Mouse (Mus musculus): ENCODE results near the gene Gm43552. TPM values are rescaled to one million over a fixed set of nuclear protein-coding genes. Genes with fewer than 3 reads are reported as not detected.
"Not testable (repeated sequence)": the region's sequence is repeated elsewhere in the genome, so short reads cannot be mapped to it uniquely, and the experiment has no call there.

Gm43552 gene
- polyA plus RNA-seq, 1 experiment from 2014 or later: not detected

DNA sequence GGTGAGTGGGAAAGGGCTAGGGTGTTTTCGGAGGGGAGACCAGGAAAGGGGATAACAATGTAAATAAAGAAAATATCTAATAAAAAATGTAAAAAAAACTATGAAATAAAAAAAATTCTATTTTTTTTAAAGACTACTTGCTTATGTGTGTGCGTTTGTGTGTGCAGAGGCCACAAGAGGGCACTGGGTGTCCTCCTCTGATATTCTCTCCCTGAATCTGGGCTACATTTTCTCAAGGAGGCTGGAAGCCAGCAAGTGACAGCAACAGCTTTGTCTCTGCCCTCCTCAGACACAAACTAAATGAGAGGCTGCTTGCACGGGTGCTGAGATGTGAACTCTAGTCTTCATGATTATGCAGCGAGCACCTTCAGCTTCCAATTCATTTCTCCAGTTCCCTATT is 14.4 kb downstream of the Gm43552 start:
- Histone ChIP-seq H3K4me3 (ENCODE audit: inconsistent target) (no peak overlapping the region), H3K36me3 (ENCODE audit: inconsistent target) (no peaks in the 10 kb centered on the region), H3K27ac (no peak overlapping the region), H3K79me2 (ENCODE audit: inconsistent target) (peaks cover 78% of the 10 kb centered on the region; the same call in 1 of the 2 replicates)
- 75% methylated on average over 4 of the region's 4 CpGs for WGBS (ENCODE audit: missing documents)

DNA sequence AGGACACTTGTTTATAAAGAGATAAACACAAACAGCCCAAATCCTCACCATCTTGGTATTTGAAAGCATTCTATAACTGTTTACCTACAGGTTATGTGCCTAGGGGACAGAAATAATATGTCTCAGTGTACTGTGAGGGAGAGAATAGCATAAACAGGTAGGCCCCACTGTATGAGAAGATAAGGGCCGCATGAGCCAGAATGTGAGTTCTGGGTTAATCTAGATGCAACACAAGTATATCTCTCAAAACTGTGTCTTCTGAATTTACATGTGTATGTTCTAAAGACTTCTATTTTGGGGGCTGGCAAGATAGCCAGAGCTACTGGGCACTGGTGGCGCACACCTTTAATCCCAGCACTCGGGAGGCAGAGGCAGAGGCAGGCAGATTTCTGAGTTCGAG is 15.9 kb downstream of the Gm43552 start:
- WGBS (ENCODE audit: missing documents): 95% methylated on average over 3 of the region's 4 CpGs
- Histone ChIP-seq H3K79me2 (ENCODE audit: inconsistent target) (peaks cover 78% of the 10 kb centered on the region; the same call in 1 of the 2 replicates), H3K27ac (peak overlapping the region; percentile 71)
- H3K36me3 ChIP-seq (ENCODE audit: inconsistent target); H3K4me3 ChIP-seq (ENCODE audit: inconsistent target): not testable (repeated sequence)

DNA sequence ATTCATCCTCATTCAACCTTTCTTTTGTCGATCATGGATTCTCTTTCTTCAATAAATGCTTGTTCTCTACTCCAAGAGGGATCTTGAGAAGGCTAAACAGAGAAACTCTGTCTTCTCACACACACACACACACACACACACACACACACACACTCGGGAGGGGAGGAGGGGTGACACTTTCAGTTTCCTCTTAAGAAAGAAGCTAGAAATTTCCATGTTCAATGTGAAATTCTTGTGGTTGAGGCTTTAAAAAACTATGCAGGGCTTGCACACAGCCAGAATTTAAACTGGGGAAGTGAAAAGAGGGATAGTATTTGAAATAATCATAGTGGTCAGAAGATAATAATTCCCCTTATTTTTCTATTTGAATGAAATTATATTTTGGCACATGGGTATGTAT is 16.8 kb downstream of the Gm43552 start:
- Histone ChIP-seq H3K36me3 (ENCODE audit: inconsistent target) (no peaks in the 10 kb centered on the region), H3K79me2 (ENCODE audit: inconsistent target) (peaks cover 78% of the 10 kb centered on the region; the same call in 1 of the 2 replicates), H3K4me3 (ENCODE audit: inconsistent target) (no peak overlapping the region), H3K27ac (peak overlapping the region; percentile 71)
- WGBS (ENCODE audit: missing documents): 40% methylated on average over 1 of the region's 2 CpGs

DNA sequence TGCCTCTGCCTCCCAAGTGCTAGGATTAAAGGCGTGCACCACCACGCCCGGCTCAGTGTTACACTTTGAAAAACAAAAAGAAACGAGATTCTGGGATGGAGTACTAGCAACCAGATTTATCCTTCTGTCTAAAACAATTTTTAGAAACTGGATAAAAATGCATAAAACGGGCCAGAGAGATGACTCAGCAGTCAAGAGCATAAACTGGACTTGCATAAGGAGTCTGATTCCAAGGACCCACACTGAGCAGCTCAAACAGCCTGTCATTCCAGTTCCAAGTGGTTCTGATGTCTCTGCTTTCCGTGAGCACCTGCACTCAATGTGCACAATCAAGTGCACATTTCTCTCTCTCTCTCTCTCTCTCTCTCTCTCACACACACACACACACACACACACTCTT is 22.9 kb downstream of the Gm43552 start:
- no peak overlapping the region for H3K4me3 ChIP-seq (ENCODE audit: inconsistent target)
- peaks cover 50% of the 10 kb centered on the region; the same call in 1 of the 2 replicates for H3K79me2 ChIP-seq (ENCODE audit: inconsistent target)
- H3K27ac ChIP-seq: no peak overlapping the region
- peaks cover 35% of the 10 kb centered on the region for H3K36me3 ChIP-seq (ENCODE audit: inconsistent target)
- WGBS (ENCODE audit: missing documents): 97% methylated on average over 6 of the region's 6 CpGs

DNA sequence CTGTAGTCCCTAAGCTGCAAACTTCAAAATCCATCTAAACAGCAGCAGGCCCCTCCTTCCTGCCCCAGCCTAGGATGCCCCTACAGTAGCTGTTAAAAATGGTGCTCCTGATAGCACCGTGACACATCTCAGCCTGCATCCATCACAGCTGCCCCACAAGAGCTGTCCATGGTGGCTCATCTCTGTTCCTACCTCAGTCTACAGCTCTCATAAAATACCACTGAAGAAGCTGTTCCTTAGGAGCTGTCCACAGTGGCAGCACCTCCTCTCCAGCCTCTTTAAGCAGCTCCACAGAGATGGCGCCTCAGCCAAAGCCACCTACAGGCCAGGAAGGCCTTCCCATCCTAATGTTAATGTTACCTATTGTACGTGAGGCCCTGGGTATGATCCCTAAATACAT is 25.7 kb downstream of the Gm43552 start:
- peaks cover 41% of the 10 kb centered on the region for H3K36me3 ChIP-seq (ENCODE audit: inconsistent target)

DNA sequence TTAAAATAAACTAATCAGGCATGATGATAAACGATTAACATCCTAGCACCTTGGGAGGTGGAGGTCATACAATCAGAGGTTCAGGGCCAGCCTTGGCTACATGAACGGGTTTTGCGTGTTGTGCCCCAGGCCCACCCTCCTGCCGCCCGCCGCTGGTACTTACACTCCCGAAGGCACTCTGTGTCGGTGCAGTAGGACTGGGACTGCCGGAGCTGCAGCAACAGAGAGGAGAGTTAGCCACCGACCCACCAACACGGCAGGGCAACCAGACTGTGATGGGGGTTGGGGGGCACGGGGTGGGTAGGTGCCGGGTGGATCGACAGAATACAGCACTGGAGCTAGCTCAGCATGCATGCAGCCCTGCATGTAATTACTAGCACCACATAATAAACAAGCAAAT is 32.3 kb downstream of the Gm43552 start:
- no peak overlapping the region for H3K27ac ChIP-seq
- H3K4me3 ChIP-seq (ENCODE audit: inconsistent target): no peak overlapping the region
- 96% methylated on average over 14 of the region's 14 CpGs for WGBS (ENCODE audit: missing documents)
- H3K79me2 ChIP-seq (ENCODE audit: inconsistent target): no peaks in the 10 kb centered on the region; the same call in 1 of the 2 replicates
- peaks cover 18% of the 10 kb centered on the region; the same call in 1 of the 2 replicates for H3K36me3 ChIP-seq (ENCODE audit: inconsistent target)

More for the DNA sequence above, 25.7 kb downstream of the Gm43552 start:
- Histone ChIP-seq H3K79me2 (ENCODE audit: inconsistent target) (peaks cover 22% of the 10 kb centered on the region; the same call in 1 of the 2 replicates), H3K4me3 (ENCODE audit: inconsistent target) (no peak overlapping the region), H3K27ac (no peak overlapping the region)
- 96% methylated on average over 3 of the region's 3 CpGs for WGBS (ENCODE audit: missing documents)

DNA sequence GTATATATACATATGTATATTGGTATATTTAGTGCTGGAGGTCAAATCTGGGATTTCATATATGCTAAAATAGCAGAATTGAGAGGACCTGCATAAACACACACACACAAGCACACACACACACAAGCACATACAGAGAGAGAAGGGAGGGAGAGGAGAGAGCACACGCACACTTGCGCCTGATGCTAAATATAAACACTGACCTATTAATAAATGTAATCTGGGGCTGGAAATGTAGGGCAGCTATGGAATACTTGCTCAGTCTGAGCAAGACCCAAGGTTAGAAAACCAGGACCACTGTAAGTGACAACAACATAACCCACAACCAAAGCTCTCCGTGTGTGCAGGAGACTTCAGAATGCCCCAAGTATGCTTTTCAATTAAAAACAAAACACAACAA is 33.2 kb downstream of the Gm43552 start:
- no peaks in the 10 kb centered on the region; the same call in 1 of the 2 replicates for H3K79me2 ChIP-seq (ENCODE audit: inconsistent target)
- WGBS (ENCODE audit: missing documents): 93% methylated on average over 2 of the region's 3 CpGs
- peaks cover 11% of the 10 kb centered on the region; the same call in 1 of the 2 replicates for H3K36me3 ChIP-seq (ENCODE audit: inconsistent target)
- H3K27ac ChIP-seq: no peak overlapping the region
- H3K4me3 ChIP-seq (ENCODE audit: inconsistent target): no peak overlapping the region

DNA sequence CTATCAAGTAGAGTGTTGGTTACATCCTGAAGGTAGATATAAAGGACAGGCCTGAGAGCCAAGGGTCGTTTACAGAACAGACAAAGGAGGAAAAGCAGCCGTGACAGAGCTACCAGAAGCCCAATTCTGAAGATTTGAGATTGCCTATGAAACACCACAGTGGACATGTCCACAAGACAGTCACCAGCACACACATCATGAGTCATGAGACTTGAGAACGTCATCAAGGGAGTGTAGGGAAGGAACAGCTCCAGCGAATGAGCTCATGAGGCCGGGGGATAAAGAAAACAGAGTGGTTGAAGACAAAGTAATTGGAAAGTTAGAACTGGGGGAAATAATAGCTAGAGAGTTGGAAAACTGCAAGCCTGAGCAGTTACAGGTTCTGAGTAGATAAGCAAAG is 34.8 kb downstream of the Gm43552 start:
- peak overlapping the region; percentile 80 for H3K27ac ChIP-seq
- no peak overlapping the region for H3K4me3 ChIP-seq (ENCODE audit: inconsistent target)
- H3K79me2 ChIP-seq (ENCODE audit: inconsistent target): no peaks in the 10 kb centered on the region
- H3K36me3 ChIP-seq (ENCODE audit: inconsistent target): peaks cover 21% of the 10 kb centered on the region; the same call in 1 of the 2 replicates
- 78% methylated on average over 5 of the region's 5 CpGs for WGBS (ENCODE audit: missing documents)

DNA sequence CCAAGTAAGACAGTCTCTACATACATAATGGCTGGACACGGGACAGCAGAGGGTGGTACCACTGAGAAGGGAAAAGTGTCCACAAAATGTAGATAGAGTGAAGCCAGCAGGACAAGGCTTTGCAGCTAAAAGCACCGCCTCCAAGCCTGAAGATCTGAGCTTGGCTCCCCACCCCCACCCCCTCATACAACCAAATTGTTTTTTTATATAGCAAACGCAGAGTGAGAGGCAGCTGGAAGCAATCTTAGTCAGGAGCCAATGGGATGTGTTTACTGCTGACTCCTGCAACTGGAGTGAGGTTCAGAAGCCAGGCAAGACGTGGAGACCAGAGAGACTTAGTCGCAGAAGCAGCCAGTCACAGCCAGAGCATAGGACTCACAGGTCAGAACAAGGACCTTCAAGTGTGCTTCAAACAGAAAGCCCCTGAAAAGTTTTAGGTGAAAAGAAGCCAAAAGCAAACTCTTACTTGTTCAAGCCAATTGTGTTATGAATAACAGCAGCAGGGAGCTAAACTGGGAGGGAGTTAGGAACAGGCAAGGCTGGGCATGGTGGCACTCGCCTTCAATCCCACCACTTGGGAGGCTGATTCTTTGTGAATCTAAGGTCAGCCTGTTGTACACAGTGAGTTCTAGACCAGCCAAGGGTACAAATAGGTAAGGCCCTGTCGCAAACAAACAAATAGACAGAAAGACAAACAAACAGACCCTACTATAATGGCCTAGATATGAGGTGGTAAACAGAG is 35.4 kb downstream of the Gm43552 start:
- H3K79me2 ChIP-seq (ENCODE audit: inconsistent target): no peaks in the 10 kb centered on the region
- peaks cover 24% of the 10 kb centered on the region; the same call in 1 of the 2 replicates for H3K36me3 ChIP-seq (ENCODE audit: inconsistent target)
- H3K4me3 ChIP-seq (ENCODE audit: inconsistent target): no peak overlapping the region
- H3K27ac ChIP-seq: peak overlapping the region; percentile 80
- 100% methylated on average over 7 of the region's 7 CpGs for WGBS (ENCODE audit: missing documents)

DNA sequence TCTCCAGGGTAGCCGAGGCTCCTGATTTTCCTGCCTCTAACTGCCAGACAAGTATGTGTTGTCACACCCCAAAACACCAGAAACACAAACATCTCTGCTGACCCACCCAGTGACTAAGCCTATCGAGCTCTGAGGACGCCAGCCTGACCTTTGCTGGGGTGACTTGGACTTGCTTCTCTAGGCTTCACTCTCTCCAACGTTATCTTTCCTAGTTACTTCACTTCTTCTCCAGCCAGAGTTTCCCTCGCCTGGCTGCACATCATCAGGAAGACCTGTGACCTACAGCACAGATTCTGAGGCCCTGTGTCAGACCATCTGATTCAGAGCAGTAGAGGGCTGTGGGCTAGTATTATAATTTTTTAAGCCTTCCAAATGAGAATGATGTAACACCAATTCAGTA is 37.9 kb downstream of the Gm43552 start:
- WGBS (ENCODE audit: missing documents): 91% methylated on average over 5 of the region's 5 CpGs
- Histone ChIP-seq H3K36me3 (ENCODE audit: inconsistent target) (peaks cover 29% of the 10 kb centered on the region), H3K79me2 (ENCODE audit: inconsistent target) (no peaks in the 10 kb centered on the region), H3K27ac (no peak overlapping the region), H3K4me3 (ENCODE audit: inconsistent target) (no peak overlapping the region)

DNA sequence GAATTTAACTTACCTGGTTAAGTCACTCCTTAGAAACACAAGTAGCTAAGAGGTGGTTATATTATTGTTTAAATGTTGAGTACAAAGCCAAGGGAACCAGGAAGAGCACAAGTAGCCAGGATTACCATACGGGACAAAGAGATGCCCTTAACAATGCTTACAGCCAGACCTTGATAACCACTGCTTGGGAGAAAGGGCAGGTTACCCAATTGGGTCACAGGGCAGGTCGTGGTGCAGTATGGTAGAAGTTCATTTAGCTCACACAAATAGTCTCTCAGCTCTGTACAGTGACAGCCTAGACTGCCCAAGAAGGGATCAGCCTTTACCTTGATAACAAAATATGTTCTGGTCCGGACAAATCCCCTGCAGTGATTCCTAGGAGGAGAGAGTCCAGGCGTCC is 43.7 kb downstream of the Gm43552 start:
- WGBS (ENCODE audit: missing documents): 94% methylated on average over 4 of the region's 4 CpGs
- no peak overlapping the region for H3K27ac ChIP-seq
- H3K79me2 ChIP-seq (ENCODE audit: inconsistent target): no peaks in the 10 kb centered on the region
- H3K36me3 ChIP-seq (ENCODE audit: inconsistent target): peaks cover 49% of the 10 kb centered on the region
- H3K4me3 ChIP-seq (ENCODE audit: inconsistent target): no peak overlapping the region

DNA sequence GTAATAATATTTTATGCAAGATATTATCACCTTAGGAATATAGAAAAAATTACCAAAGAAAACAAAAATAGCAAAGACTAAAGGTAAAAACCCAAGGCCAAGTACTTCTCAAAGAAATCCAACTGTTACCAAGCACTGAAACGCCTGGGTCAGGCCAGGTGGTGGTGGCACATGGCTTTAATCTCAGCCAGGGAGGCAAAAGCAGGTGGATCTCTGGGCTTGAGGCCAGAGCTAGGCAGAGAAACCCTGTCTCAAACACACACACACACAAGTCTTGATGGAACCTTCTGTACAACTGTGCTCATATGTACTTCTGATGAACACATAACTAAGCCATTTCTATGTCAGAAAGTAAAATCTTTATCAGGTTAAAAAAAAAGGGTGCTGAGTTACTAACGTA is 44.8 kb downstream of the Gm43552 start:
- 94% methylated on average over 2 of the region's 2 CpGs for WGBS (ENCODE audit: missing documents)
- Histone ChIP-seq H3K79me2 (ENCODE audit: inconsistent target) (no peaks in the 10 kb centered on the region), H3K36me3 (ENCODE audit: inconsistent target) (peaks cover 39% of the 10 kb centered on the region), H3K27ac (no peak overlapping the region), H3K4me3 (ENCODE audit: inconsistent target) (no peak overlapping the region)

DNA sequence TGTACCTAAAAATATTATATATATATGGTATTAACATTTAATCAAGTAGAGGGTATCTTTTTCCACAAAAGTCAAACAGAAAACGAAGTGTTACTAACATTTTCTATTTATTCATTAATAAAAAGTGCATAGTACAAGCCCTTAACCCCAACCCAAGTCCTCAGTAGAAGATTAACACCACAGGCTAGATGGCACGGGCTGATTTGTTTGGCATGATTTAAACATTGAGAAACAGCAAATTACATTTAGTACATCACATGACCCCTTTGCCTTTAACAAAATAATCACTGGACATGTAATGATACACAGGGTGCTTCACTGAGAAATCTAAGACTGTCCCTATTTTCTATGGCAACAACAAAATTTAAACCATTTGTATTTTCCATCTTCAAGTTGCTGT is 45.9 kb downstream of the Gm43552 start:
- 88% methylated on average over 1 of the region's 2 CpGs for WGBS (ENCODE audit: missing documents)
- H3K36me3 ChIP-seq (ENCODE audit: inconsistent target): peaks cover 36% of the 10 kb centered on the region
- no peak overlapping the region for H3K27ac ChIP-seq
- no peaks in the 10 kb centered on the region for H3K79me2 ChIP-seq (ENCODE audit: inconsistent target)
- H3K4me3 ChIP-seq (ENCODE audit: inconsistent target): no peak overlapping the region

DNA sequence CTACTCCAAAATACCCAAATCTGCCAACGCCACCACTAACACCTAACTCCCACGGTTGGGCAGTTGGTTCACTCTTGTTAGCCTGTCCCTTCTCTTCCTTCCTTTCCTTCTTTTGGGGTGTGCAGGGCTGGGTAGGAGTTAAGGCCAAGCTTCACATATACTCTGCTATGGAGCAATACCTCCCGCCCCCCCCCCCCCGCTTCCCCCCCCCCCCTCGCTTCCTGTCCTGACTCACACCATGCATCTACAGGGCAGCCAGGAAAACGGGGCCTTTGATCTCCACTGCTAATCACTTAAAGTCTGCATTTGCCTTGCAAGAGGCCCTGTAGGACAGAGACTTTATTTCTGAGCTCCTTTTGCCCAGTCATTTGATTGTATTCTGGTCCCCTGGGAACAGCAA is 47.7 kb downstream of the Gm43552 start:
- H3K36me3 ChIP-seq (ENCODE audit: inconsistent target): peaks cover 26% of the 10 kb centered on the region
- no peaks in the 10 kb centered on the region for H3K79me2 ChIP-seq (ENCODE audit: inconsistent target)
- 10% methylated on average over 3 of the region's 6 CpGs for WGBS (ENCODE audit: missing documents)
- H3K27ac ChIP-seq: no peak overlapping the region
- H3K4me3 ChIP-seq (ENCODE audit: inconsistent target): no peak overlapping the region

DNA sequence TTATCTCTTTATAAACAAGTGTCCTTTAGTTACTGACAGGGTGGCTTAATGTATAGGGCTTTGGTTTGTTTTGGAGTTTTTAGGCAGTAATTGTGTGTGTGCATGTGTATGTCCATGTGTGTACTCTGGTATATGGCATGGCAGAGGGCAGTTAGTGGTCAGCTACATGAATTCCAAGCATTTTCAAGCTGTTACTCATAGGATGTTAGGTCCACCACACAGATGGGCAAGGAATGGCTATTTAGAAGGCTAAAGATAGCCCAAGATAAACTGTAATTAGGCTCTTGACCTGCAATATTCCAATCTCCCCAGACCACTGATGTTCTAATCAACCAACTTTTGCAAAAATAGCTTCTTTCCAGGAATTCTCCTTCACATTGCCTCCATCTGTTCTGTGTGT is 54.6 kb downstream of the Gm43552 start:
- no peak overlapping the region for H3K4me3 ChIP-seq (ENCODE audit: inconsistent target)

More for the DNA sequence above, 54.6 kb downstream of the Gm43552 start:
- Histone ChIP-seq H3K27ac (no peak overlapping the region), H3K79me2 (ENCODE audit: inconsistent target) (peaks cover 22% of the 10 kb centered on the region), H3K36me3 (ENCODE audit: inconsistent target) (no peaks in the 10 kb centered on the region)

Data from macrophage (primary cell).